Mouse (Mus musculus): ENCODE measurements around the gene Olfr891. TPM values are rescaled to one million over a fixed set of nuclear protein-coding genes. Genes with fewer than 3 reads are reported as not detected.

The Olfr891 gene
- polyA plus RNA-seq (2014; fragmentation: Illumina TruSeq; extraction: RNeasy Lipid Tissue Mini Kit (QIAGEN cat#74804)), result not detected

DNA sequence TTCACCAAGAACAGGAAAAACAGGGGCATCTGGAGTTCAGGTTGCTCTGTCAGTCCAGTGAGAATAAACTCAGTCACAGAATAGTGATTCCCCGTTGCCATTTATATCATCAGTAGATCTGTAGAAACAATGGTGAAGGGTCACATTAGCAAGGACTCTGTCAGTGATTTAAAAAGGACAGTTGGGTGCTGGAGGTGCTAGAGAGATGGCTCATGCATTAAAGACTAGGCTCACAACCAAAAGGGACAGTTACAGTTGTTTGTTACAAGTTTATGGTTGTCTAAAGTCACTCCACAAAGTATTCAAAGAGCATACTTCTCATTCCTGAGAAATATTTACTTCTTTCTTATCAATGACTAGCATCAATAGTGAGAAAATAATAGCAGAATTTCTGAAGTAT is at the start of gene Olfr891:
Olfr891 (minus strand) TSS at position 101 of the 400 bp plus-strand sequence.

GRCm38 (mm10) chr9:38217755-38218154 is 37.1 kb upstream of the Olfr891 start, which contains the start of gene Olfr894:
Gene Olfr894, plus strand, starts transcription at chr9:38218055.

GRCm38 (mm10) chr9:38208065-38208464 is 27.4 kb upstream of the Olfr891 start, which contains the start of gene Olfr893:
Gene Olfr893, plus strand, starts transcription at chr9:38208365.

DNA sequence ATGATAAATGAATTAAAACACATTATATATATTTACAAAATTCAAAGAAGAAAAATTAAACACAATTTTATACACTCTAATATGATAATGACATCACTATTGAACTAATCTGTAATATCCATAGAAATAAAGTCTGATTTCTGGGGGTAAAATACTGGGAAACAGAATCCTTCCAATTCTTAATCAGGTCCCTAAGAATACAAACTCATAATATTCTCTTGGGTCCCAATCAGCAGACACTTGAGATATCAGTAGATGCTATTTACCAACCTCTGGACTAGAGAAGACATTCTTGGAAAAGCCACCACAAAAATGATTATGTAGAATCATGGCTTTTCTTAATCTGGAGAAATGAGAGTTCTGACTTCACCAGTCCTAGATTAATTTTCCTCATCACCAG is 38.4 kb downstream of the Olfr891 start, which contains the start of gene Olfr890:
Olfr890 (plus strand) TSS at position 301 of the 400 bp plus-strand sequence.

Other genes starting within 250 kb of the Olfr891 start
- gene Olfr881, start 189.0 kb downstream of the Olfr891 start, polyA plus RNA-seq (2014; fragmentation: Illumina TruSeq; extraction: RNeasy Lipid Tissue Mini Kit (QIAGEN cat#74804)), result not detected
- not detected for gene Olfr883, start 155.0 kb downstream of the Olfr891 start, polyA plus RNA-seq (2014; fragmentation: Illumina TruSeq; extraction: RNeasy Lipid Tissue Mini Kit (QIAGEN cat#74804))
- gene Olfr884, start 134.3 kb downstream of the Olfr891 start, polyA plus RNA-seq (2014; fragmentation: Illumina TruSeq; extraction: RNeasy Lipid Tissue Mini Kit (QIAGEN cat#74804)), result not detected
- not detected for gene Olfr885, start 119.5 kb downstream of the Olfr891 start, polyA plus RNA-seq (2014; fragmentation: Illumina TruSeq; extraction: RNeasy Lipid Tissue Mini Kit (QIAGEN cat#74804))
- not detected for gene Olfr887, start 96.7 kb downstream of the Olfr891 start, polyA plus RNA-seq (2014; fragmentation: Illumina TruSeq; extraction: RNeasy Lipid Tissue Mini Kit (QIAGEN cat#74804))
- gene Olfr888, start 72.7 kb downstream of the Olfr891 start, polyA plus RNA-seq (2014; fragmentation: Illumina TruSeq; extraction: RNeasy Lipid Tissue Mini Kit (QIAGEN cat#74804)), result not detected
- not detected for gene Olfr889, start 65.6 kb downstream of the Olfr891 start, polyA plus RNA-seq (2014; fragmentation: Illumina TruSeq; extraction: RNeasy Lipid Tissue Mini Kit (QIAGEN cat#74804))
- not detected for gene Olfr890, start 38.3 kb downstream of the Olfr891 start, polyA plus RNA-seq (2014; fragmentation: Illumina TruSeq; extraction: RNeasy Lipid Tissue Mini Kit (QIAGEN cat#74804))
- gene Olfr893, start 27.5 kb upstream of the Olfr891 start, polyA plus RNA-seq (2014; fragmentation: Illumina TruSeq; extraction: RNeasy Lipid Tissue Mini Kit (QIAGEN cat#74804)), result not detected
- not detected for gene Olfr894, start 37.2 kb upstream of the Olfr891 start, polyA plus RNA-seq (2014; fragmentation: Illumina TruSeq; extraction: RNeasy Lipid Tissue Mini Kit (QIAGEN cat#74804))
- not detected for gene Olfr143, start 72.0 kb upstream of the Olfr891 start, polyA plus RNA-seq (2014; fragmentation: Illumina TruSeq; extraction: RNeasy Lipid Tissue Mini Kit (QIAGEN cat#74804))
- gene Olfr895, start 87.0 kb upstream of the Olfr891 start, polyA plus RNA-seq (2014; fragmentation: Illumina TruSeq; extraction: RNeasy Lipid Tissue Mini Kit (QIAGEN cat#74804)), result not detected
- gene Olfr896-ps1, start 110.3 kb upstream of the Olfr891 start, polyA plus RNA-seq (2014; fragmentation: Illumina TruSeq; extraction: RNeasy Lipid Tissue Mini Kit (QIAGEN cat#74804)), result not detected
- not detected for gene Olfr25, start 148.2 kb upstream of the Olfr891 start, polyA plus RNA-seq (2014; fragmentation: Illumina TruSeq; extraction: RNeasy Lipid Tissue Mini Kit (QIAGEN cat#74804))
- not detected for gene Olfr898, start 167.6 kb upstream of the Olfr891 start, polyA plus RNA-seq (2014; fragmentation: Illumina TruSeq; extraction: RNeasy Lipid Tissue Mini Kit (QIAGEN cat#74804))
- not detected for gene Olfr250, start 186.1 kb upstream of the Olfr891 start, polyA plus RNA-seq (2014; fragmentation: Illumina TruSeq; extraction: RNeasy Lipid Tissue Mini Kit (QIAGEN cat#74804))
- gene Olfr251, start 196.3 kb upstream of the Olfr891 start, polyA plus RNA-seq (2014; fragmentation: Illumina TruSeq; extraction: RNeasy Lipid Tissue Mini Kit (QIAGEN cat#74804)), result not detected
- not detected for gene Olfr147, start 220.9 kb upstream of the Olfr891 start, polyA plus RNA-seq (2014; fragmentation: Illumina TruSeq; extraction: RNeasy Lipid Tissue Mini Kit (QIAGEN cat#74804))
- not detected for gene Olfr901, start 248.6 kb upstream of the Olfr891 start, polyA plus RNA-seq (2014; fragmentation: Illumina TruSeq; extraction: RNeasy Lipid Tissue Mini Kit (QIAGEN cat#74804))